Mouse (Mus musculus): ENCODE data around the gene Akap14. TPM values are rescaled to one million over a fixed set of nuclear protein-coding genes. Genes with fewer than 3 reads are reported as not detected.

The Akap14 gene
- not detected for polyA plus RNA-seq (2015; fragmentation: Illumina TruSeq; extraction: RNeasy Lipid Tissue Mini Kit (QIAGEN cat#74804); ENCODE audit: insufficient read depth, low read depth, low replicate concordance)

GRCm38 (mm10) chrX:37168742-37169141 is at the start of gene Akap14:
Akap14 (minus strand) TSS chrX:37168842.

GRCm38 (mm10) chrX:37210941-37211340 is 42.3 kb upstream of the Akap14 start, which contains the start of gene Gm9:
Gm9 (minus strand) TSS chrX:37211041.

DNA sequence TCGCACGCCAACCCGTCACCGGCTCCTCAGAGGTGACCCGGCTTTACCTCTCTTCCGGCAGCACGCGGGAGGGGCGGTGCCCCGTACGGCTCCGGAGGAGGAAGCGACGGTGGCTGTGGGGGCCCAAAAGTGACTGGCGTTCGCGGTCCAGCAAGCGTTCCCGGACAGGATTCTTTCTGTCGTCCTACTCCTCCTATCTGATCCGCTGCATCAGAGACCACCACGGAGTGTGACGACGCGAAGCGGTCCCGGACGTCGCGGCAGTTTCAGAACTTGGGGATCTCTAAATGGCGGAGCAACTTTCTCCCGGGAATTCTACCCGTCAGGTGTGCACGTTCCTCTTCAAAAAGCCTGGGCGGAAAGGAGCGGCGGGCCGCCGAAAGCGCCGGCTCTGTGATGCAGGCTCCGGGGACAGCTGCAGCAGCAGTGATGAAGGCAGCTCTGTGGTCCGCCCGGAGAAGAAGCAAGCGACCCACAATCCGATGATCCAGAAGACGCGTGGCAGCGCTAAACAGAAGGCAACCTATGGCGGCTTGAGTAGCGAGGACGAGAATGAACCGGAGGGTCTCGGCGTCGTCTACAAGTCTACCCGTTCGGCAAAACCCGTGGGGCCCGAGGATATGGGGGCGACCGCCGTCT is 22.6 kb upstream of the Akap14 start, which contains the start of the genes Ndufa1 and Rnf113a1:
Ndufa1 (minus strand) TSS at position 59 of the 639 bp plus-strand sequence.
Rnf113a1 (plus strand) TSS at position 141 of the 639 bp plus-strand sequence.

DNA sequence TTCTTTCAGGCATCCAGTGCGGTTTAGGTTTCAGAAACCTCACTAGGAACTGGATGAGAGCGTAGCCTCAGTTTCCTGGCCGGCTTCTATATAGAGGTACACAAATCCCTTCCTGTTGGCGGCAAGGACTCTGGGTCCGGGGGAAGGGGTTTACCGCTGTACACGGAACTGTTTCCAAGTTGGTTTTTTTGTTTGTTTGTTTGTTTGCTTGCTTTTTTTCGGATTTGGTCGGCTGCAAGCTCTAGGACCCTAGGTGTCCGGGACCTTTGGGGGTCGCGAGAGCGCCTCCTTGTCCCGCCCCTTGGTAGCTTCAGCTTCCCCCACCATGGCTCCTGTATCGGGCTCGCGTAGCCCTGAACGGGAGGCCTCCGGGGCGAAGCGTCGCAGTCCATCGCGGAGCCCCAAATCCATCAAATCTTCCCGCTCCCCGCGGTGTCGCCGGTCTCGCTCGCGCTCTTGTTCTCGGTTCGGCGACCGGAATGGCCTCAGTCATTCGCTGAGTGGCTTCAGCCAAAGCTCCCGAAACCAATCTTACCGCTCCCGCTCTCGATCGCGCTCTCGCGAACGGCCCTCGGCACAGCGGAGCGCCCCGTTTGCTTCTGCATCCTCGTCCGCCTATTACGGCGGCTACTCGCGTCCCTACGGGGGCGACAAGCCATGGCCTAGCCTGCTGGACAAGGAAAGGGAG is 41.8 kb downstream of the Akap14 start, which contains the start of gene Nkap:
Nkap (plus strand) TSS at position 125 of the 688 bp plus-strand sequence.

DNA sequence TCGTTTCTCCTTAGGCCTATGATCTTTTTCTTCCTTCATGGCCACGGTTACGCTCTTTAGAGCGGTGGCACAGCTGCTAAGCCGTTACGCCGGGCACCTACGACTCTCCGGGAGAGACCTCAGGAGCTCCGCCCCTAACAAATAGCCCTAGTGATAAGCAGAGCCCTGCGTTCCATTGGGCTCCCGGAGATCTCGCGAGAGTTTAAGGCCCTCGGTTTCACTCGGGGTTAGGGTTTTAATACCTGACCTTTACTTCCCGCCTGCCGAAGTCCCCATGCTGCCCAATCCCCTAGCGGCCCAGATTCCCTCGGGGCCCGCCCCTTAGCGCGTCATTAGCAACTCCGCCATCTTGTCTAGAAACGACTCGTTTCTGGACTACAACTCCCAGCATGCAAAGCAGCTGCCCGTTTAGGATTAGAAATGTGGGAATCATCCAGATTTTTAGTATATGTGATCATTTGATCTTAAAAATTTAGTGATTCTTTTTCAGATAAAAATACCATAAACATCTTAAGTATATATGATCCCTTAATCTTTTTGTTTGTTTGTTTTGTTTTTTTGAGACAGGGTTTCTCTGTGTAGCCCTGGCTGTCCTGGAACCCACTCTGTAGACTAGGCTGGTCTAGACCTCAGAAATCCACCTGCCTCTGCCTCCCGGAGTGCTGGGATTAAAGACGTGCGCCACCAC is 58.3 kb downstream of the Akap14 start, which contains the start of gene Upf3b:
Upf3b (minus strand) TSS at position 130 of the 688 bp plus-strand sequence.

Other genes starting within 250 kb of the Akap14 start
- gene Sept6, start 177.0 kb downstream of the Akap14 start, polyA plus RNA-seq (2015; fragmentation: Illumina TruSeq; extraction: RNeasy Lipid Tissue Mini Kit (QIAGEN cat#74804); ENCODE audit: insufficient read depth, low read depth, low replicate concordance): 2.0 TPM
- gene Sowahd, start 120.0 kb downstream of the Akap14 start, polyA plus RNA-seq (2015; fragmentation: Illumina TruSeq; extraction: RNeasy Lipid Tissue Mini Kit (QIAGEN cat#74804); ENCODE audit: insufficient read depth, low read depth, low replicate concordance): not detected
- gene Rpl39, start 83.4 kb downstream of the Akap14 start, polyA plus RNA-seq (2015; fragmentation: Illumina TruSeq; extraction: RNeasy Lipid Tissue Mini Kit (QIAGEN cat#74804); ENCODE audit: insufficient read depth, low read depth, low replicate concordance): 264 TPM
- gene Upf3b, start 58.5 kb downstream of the Akap14 start, polyA plus RNA-seq (2015; fragmentation: Illumina TruSeq; extraction: RNeasy Lipid Tissue Mini Kit (QIAGEN cat#74804); ENCODE audit: insufficient read depth, low read depth, low replicate concordance): 10.2 TPM
- 2.3 TPM for gene Nkap, start 42.0 kb downstream of the Akap14 start, polyA plus RNA-seq (2015; fragmentation: Illumina TruSeq; extraction: RNeasy Lipid Tissue Mini Kit (QIAGEN cat#74804); ENCODE audit: insufficient read depth, low read depth, low replicate concordance)
- gene Ndufa1, start 22.3 kb upstream of the Akap14 start, polyA plus RNA-seq (2015; fragmentation: Illumina TruSeq; extraction: RNeasy Lipid Tissue Mini Kit (QIAGEN cat#74804); ENCODE audit: insufficient read depth, low read depth, low replicate concordance): 85.0 TPM
- gene Rnf113a1, start 22.4 kb upstream of the Akap14 start, polyA plus RNA-seq (2015; fragmentation: Illumina TruSeq; extraction: RNeasy Lipid Tissue Mini Kit (QIAGEN cat#74804); ENCODE audit: insufficient read depth, low read depth, low replicate concordance): 1.2 TPM
- gene Gm9, start 42.2 kb upstream of the Akap14 start, polyA plus RNA-seq (2015; fragmentation: Illumina TruSeq; extraction: RNeasy Lipid Tissue Mini Kit (QIAGEN cat#74804); ENCODE audit: insufficient read depth, low read depth, low replicate concordance): not detected
- not detected for gene Rhox1, start 53.4 kb upstream of the Akap14 start, polyA plus RNA-seq (2015; fragmentation: Illumina TruSeq; extraction: RNeasy Lipid Tissue Mini Kit (QIAGEN cat#74804); ENCODE audit: insufficient read depth, low read depth, low replicate concordance)
- not detected for gene Rhox2a, start 76.1 kb upstream of the Akap14 start, polyA plus RNA-seq (2015; fragmentation: Illumina TruSeq; extraction: RNeasy Lipid Tissue Mini Kit (QIAGEN cat#74804); ENCODE audit: insufficient read depth, low read depth, low replicate concordance)
- not detected for gene Rhox3a, start 81.1 kb upstream of the Akap14 start, polyA plus RNA-seq (2015; fragmentation: Illumina TruSeq; extraction: RNeasy Lipid Tissue Mini Kit (QIAGEN cat#74804); ENCODE audit: insufficient read depth, low read depth, low replicate concordance)
- not detected for gene Rhox4a, start 96.5 kb upstream of the Akap14 start, polyA plus RNA-seq (2015; fragmentation: Illumina TruSeq; extraction: RNeasy Lipid Tissue Mini Kit (QIAGEN cat#74804); ENCODE audit: insufficient read depth, low read depth, low replicate concordance)
- gene Rhox3a2, start 211.2 kb upstream of the Akap14 start, polyA plus RNA-seq (2015; fragmentation: Illumina TruSeq; extraction: RNeasy Lipid Tissue Mini Kit (QIAGEN cat#74804); ENCODE audit: insufficient read depth, low read depth, low replicate concordance): not detected
- gene Rhox4a2, start 222.0 kb upstream of the Akap14 start, polyA plus RNA-seq (2015; fragmentation: Illumina TruSeq; extraction: RNeasy Lipid Tissue Mini Kit (QIAGEN cat#74804); ENCODE audit: insufficient read depth, low read depth, low replicate concordance): not detected
- gene Rhox2b, start 243.2 kb upstream of the Akap14 start, polyA plus RNA-seq (2015; fragmentation: Illumina TruSeq; extraction: RNeasy Lipid Tissue Mini Kit (QIAGEN cat#74804); ENCODE audit: insufficient read depth, low read depth, low replicate concordance): not detected